Mouse (Mus musculus): ENCODE results near the gene Liph.

GRCm38 (mm10) chr16:21969874-21970273, 25.6 kb downstream of the Liph start:
- no peak for TF ChIP-seq CTCF (IDR thresholded peaks at IDR 0.05; ENCODE audit: low read depth)
- TF ChIP-seq EP300 (IDR thresholded peaks at IDR 0.05; ENCODE audit: low read depth): no peak

Data from liver, postnatal 0 days (tissue).